Mouse (Mus musculus) c-Kit-positive CD71-negative TER-119-negative erythroid progenitor cells, embryonic 14.5 days (primary cell): Measurements from ENCODE around the gene Fbxo36.

Experiments
- DNase-seq: peaks from one replicate; pipeline ENCODE4 v3.0.0-alpha.2; 2013; ENCODE audit warnings: low read depth

Gene Fbxo36

GRCm38 (mm10) chr1:84947390-84947789 lies 107.7 kb downstream of the Fbxo36 start:
- DNase-seq: no peak
